Mouse (Mus musculus) embryonic facial prominence, embryonic 12.5 days (tissue): ENCODE results near the gene Gm26566. TPM values are rescaled to one million over a fixed set of nuclear protein-coding genes. Genes with fewer than 3 reads are reported as not detected.
"Not testable (repeated sequence)": the region's sequence is repeated elsewhere in the genome, so short reads cannot be mapped to it uniquely, and the experiment has no call there.

Experiments
- ATAC-seq: fragments of 200-750 bp; cut with Nextera tagmentation; 2 replicates; pipeline ENCODE4 v1.8.0; 2017; ENCODE audit not compliant: insufficient number of reproducible peaks, insufficient read depth, low FRiP score, low TSS enrichment
- H3K27ac ChIP-seq: fragments of 300-500 bp; sonication (generic); 2 replicates; pipeline ENCODE4 v1.5.1; 2016; ENCODE audit warnings: mild to moderate bottlenecking
- H3K27me3 ChIP-seq: fragments of 300-500 bp; sonication (generic); 2 replicates; pipeline ENCODE4 v1.6.1; 2016; ENCODE audit warnings: mild to moderate bottlenecking, moderate library complexity
- H3K36me3 ChIP-seq: fragments of 300-500 bp; sonication (generic); 2 replicates; pipeline ENCODE4 v1.6.1; 2016; ENCODE audit warnings: mild to moderate bottlenecking
- H3K4me1 ChIP-seq: fragments of 300-500 bp; sonication (generic); 2 replicates; pipeline ENCODE4 v1.6.1; 2016
- H3K4me2 ChIP-seq: fragments of 300-500 bp; sonication (generic); replicated peaks from 2 replicates; pipeline ENCODE4 v1.6.1; 2016; ENCODE audit warnings: mild to moderate bottlenecking, moderate library complexity
- H3K4me3 ChIP-seq: fragments of 300-500 bp; sonication (generic); 2 replicates; pipeline ENCODE4 v1.5.1; 2016; ENCODE audit warnings: mild to moderate bottlenecking
- H3K9ac ChIP-seq: fragments of 300-500 bp; sonication (generic); 2 replicates; pipeline ENCODE4 v1.6.1; 2016; ENCODE audit warnings: mild to moderate bottlenecking, moderate library complexity
- H3K9me3 ChIP-seq: fragments of 300-500 bp; sonication (generic); 2 replicates; pipeline ENCODE4 v1.6.1; 2016; ENCODE audit warnings: mild to moderate bottlenecking, moderate library complexity
- WGBS: fragments of 180-500 bp; shearing (Covaris S2); methylation state at CpG from one replicate; pipeline ENCODE4 v1.1.7; 2016; 5-methylcytosine and 5-hydroxymethylcytosine counted together
- polyA plus RNA-seq: library from polyadenylated mRNA; unstranded; fragments of >200 nt; fragmentation: Nextera tagmentation; extraction: Ambion mirVana; gene quantifications from 2 replicates; pipeline ENCODE4 v1.2.1, GENCODE M21; 2016

The Gm26566 gene
- polyA plus RNA-seq, 1 experiment from 2014 or later = 1.8 TPM

DNA sequence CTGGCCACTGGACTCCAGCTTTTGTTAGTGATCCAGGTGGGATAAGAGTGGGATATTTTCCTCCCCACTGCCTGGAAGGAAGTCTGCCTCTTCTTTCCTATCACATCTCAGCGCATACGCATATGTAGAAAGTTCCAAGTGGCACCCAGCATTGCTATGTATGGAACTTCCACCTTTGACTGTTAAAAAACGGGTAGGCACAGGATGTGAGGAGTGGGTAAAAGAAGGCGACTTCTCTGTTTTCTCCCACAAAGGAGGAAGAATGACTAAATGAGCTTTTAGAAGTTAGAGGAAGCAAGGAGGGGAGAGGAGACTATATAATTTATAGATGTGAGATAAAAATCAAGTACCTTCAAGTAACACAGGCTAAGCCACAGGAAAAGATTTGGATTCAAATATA lies 19.8 kb downstream of the Gm26566 start:
- 89% methylated on average over 4 of the region's 4 CpGs for WGBS
- Histone ChIP-seq H3K36me3 (no peaks in the 10 kb centered on the region), H3K9ac (no peak overlapping the region), H3K27me3 (no peaks in the 10 kb centered on the region), H3K4me3 (no peak overlapping the region), H3K27ac (no peak overlapping the region), H3K4me2 (no peak overlapping the region), H3K9me3 (no peaks in the 10 kb centered on the region), H3K4me1 (no peaks in the 10 kb centered on the region)
- no peak for ATAC-seq

DNA sequence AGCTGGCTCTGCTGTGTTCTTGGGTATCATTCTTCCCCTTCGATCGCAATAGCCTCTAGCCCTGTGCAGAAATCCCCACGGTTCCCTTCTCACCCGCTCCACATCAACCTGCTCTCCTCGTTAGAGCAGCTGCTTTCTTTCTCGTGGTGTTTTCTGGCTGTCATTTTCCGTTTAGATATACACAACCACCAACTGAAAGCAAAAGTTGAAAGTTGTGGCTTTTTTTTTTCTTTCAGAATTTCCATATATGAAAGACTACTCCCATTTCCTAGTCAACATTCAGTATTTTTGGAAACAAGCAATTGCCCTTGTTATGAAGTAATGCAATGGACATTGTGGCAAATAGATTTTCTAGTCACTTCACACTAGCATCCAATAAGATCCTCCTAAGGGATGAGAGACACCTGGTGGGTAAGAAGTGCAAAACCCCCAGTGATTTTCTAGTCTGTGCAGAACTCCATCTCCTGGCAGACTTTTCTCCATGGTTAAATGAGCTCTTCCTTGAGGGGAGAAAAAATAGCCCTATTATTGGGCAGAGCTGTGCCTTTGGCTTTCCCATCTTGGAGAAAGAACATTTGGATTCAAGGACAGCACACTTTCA lies 21.3 kb downstream of the Gm26566 start:
- H3K4me1 ChIP-seq = no peaks in the 10 kb centered on the region
- H3K4me2 ChIP-seq = no peak overlapping the region
- H3K36me3 ChIP-seq = no peaks in the 10 kb centered on the region
- no peaks in the 10 kb centered on the region for H3K27me3 ChIP-seq
- no peak overlapping the region for H3K9ac ChIP-seq
- no peak overlapping the region for H3K27ac ChIP-seq
- no peaks in the 10 kb centered on the region for H3K9me3 ChIP-seq
- WGBS = 73% methylated on average over 7 of the region's 7 CpGs
- H3K4me3 ChIP-seq = no peak overlapping the region
- ATAC-seq = no peak

DNA sequence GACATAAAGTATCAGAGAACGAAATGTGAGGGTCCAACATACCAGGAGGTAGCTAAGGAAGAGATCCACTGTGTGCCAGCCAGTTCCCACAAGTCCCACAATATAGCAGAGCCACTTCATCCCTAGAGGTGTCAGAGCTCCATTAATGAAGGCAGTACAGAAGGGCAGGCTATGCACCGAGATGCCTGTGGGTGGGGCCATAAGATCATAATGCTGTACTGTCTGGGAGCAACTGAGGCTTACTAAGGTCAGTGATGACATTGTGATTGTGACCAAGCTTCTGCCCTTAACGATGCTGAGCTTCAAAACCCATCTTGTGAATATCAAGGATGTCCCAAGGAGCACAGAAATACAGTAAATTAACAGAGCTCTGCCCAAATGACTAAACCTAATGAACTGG lies 22.6 kb downstream of the Gm26566 start:
- H3K4me1 ChIP-seq = no peaks in the 10 kb centered on the region
- H3K36me3 ChIP-seq = no peaks in the 10 kb centered on the region
- H3K4me2 ChIP-seq = no peak overlapping the region
- H3K9ac ChIP-seq = no peak overlapping the region
- H3K9me3 ChIP-seq = no peaks in the 10 kb centered on the region
- no peak overlapping the region for H3K4me3 ChIP-seq
- ATAC-seq = no peak
- 72% methylated on average over 3 of the region's 3 CpGs for WGBS
- no peak overlapping the region for H3K27ac ChIP-seq
- no peaks in the 10 kb centered on the region for H3K27me3 ChIP-seq

DNA sequence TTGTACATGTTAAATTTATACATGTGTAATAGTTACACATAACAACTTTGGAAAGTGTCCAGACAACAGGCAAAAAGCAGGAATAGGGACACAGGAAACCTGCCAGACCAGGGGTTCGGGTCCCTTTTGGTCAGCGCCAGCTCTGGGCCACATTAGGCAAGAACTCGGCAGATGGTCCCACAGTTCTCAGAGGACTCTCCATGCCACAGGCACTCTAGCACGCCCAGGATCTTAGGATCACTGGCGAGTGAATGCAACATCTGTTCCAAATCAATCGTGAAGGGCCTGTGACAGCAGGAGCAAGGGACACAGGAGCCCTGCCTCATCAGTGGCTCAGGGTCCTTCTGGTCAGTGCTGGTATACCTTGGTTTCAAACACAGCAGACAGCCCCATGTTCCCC lies 28.3 kb downstream of the Gm26566 start:
- H3K4me1 ChIP-seq = no peaks in the 10 kb centered on the region
- H3K36me3 ChIP-seq = no peaks in the 10 kb centered on the region
- H3K27me3 ChIP-seq = no peaks in the 10 kb centered on the region
- no peak overlapping the region for H3K4me2 ChIP-seq
- no peak overlapping the region for H3K9ac ChIP-seq
- 35% methylated on average over 6 of the region's 6 CpGs for WGBS
- H3K4me3 ChIP-seq = no peak overlapping the region
- no peak overlapping the region for H3K27ac ChIP-seq
- ATAC-seq = no peak
- H3K9me3 ChIP-seq = no peaks in the 10 kb centered on the region

DNA sequence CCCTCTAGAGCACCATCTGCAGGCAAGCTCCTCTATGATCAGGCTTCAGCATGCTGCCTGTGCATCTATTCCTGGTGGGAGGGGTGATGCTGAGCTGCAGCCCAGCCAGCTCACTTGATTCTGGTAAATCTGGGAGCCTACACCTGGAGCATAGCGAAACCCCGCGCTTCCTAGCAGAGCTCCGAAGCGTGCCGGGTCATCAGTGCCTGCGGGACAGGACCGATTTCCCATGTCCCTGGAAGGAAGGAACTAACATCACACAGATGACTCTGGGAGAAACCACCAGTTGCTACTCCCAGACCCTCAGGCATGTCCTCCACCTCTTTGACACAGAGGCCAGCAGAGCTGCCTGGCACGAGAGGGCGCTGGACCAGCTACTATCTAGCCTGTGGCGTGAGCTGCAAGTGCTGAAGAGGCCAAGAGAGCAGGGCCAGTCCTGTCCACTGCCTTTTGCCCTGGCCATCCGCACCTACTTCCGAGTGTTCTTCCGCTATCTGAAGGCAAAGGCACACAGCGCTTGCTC lies 33.3 kb downstream of the Gm26566 start, which contains the start of gene Gm13271:
TSS of gene Gm13271 (plus strand) at position 51 of the 523 bp plus-strand sequence.
- ATAC-seq, H3K4me3 ChIP-seq, H3K9ac ChIP-seq, H3K27me3 ChIP-seq, H3K9me3 ChIP-seq, H3K36me3 ChIP-seq, H3K27ac ChIP-seq, H3K4me2 ChIP-seq, H3K4me1 ChIP-seq: not testable (repeated sequence)
- 75% methylated on average over 15 of the region's 15 CpGs for WGBS

DNA sequence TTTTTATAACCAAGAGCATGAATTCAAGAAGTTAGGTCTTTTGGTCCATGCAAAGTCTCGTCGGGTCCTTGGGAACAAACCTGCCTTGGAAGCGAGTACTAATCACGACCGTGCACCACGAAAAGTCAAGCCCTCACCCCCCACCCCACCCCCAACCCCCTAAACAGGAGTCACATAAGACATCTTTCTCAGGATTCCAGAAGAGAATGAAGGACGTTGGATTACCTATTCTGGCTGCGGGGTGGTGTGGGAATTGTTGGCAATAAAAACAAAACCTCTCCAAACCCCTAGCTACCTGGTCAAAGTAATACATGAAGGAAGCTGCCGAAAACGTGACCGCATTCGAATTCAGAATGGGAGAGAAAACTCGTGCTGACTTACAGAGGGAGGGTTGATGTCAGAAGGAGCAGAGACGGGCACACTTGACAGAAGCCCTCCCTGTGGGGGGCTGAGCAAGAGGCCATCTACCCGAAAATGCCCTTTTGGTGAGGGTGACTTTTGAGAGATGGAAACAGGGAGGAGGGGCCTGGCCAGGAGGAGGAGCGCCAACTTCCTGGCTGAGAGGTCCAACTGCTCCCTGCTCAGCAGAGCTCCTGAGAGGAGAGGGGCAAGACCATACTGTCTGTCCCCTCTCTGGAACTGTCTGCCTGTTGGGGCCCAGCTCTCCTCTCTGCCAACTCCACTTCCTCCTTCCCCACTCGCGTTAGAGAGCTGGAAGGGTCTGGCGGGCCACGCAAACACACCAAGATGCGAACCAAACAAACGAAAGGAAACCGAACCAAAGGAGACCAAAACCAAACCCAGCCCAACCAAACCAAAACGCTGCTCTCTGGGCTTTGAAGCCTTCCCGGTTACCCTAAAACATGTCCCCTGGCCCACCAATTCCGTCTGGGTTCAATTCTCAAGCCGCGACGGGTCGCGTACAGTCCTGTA lies 35.2 kb downstream of the Gm26566 start:
- not testable (repeated sequence) for H3K36me3 ChIP-seq, ATAC-seq, H3K9me3 ChIP-seq, H3K27me3 ChIP-seq, H3K4me1 ChIP-seq
- Histone ChIP-seq H3K9ac (peak overlapping the region; percentile 48; the same call in 1 of the 2 replicates), H3K4me2 (peak overlapping the region; percentile 64), H3K4me3 (peak overlapping the region; percentile 43), H3K27ac (peak overlapping the region; percentile 91)
- WGBS = 13% methylated on average over 28 of the region's 31 CpGs

DNA sequence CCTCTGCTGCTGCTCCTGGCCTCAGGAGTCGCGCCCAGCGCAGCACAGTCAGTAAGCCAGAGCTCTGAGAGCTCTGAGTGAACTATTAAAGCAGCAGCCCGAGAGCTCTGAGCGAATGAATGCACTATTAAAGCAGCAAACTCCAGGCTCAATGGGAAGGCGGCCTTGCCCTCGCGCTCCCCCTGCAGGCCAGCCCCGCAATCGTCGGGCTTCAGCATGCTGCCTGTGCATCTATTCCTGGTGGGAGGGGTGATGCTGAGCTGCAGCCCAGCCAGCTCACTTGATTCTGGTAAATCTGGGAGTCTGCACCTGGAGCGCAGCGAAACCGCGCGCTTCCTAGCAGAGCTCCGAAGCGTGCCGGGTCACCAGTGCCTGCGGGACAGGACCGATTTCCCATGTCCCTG lies 36.0 kb downstream of the Gm26566 start:
- Histone ChIP-seq H3K4me2 (peak overlapping the region; percentile 64), H3K9ac (peak overlapping the region; percentile 48; the same call in 1 of the 2 replicates), H3K4me3 (peak overlapping the region; percentile 43), H3K27ac (peak overlapping the region; percentile 91)
- not testable (repeated sequence) for H3K4me1 ChIP-seq, H3K9me3 ChIP-seq, H3K36me3 ChIP-seq, H3K27me3 ChIP-seq
- peak; percentile 100 for ATAC-seq
- WGBS = 0% methylated on average over 19 of the region's 21 CpGs

DNA sequence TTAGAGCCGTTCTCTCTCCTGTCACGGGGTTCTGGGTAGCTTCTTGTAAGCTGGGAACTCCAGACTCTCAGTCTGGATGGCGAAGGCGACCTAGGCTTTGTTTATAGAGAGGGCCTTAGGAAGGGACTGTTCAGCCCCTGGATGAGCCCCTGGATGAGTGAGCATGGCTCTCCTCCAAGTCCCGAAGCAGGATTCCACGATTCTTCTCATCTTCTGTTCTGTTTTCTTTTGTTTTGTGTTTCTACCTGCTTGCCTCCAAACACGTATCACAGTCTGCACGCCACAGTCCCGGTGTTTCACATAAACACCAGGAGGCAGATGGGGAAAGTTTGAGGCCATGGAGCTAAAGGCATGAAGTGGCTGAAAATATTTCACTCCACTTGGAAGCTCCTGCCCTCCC lies 37.1 kb downstream of the Gm26566 start:
- not testable (repeated sequence) for ATAC-seq, H3K27ac ChIP-seq
- WGBS = 87% methylated on average over 9 of the region's 9 CpGs

DNA sequence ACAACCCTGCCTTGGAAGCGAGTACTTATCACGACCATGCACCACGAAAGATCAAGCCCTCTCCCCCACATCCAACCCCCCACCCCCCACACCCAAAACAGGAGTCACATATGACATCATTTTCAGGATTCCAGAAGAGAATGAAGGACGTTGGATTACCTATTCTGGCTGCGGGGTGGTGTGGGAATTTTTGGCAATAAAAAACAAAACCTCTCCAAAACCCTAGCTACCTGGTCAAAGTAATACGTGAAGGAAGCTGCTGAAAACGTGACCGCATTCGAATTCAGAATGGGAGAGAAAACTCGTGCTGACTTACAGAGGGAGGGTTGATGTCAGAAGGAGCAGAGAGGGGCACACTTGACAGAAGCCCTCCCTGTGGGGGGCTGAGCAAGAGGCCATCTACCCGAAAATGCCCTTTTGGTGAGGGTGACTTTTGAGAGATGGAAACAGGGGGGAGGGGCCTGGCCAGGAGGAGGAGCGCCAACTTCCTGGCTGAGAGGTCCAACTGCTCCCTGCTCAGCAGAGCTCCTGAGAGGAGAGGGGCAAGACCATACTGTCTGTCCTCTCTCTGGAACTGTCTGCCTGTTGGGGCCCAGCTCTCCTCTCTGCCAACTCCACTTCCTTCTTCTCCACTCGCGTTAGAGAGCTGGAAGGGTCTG lies 38.1 kb downstream of the Gm26566 start, which contains the start of gene Gm13283:
TSS of gene Gm13283 (plus strand) at position 510 of the 659 bp plus-strand sequence.
- Histone ChIP-seq H3K4me3 (peak within 1 kb of the TSS; percentile 36), H3K9ac (peak within 1 kb of the TSS; percentile 44; the same call in 1 of the 2 replicates), H3K27ac (peak within 1 kb of the TSS; percentile 75; the same call in 1 of the 2 replicates), H3K4me2 (peak within 1 kb of the TSS; percentile 48)
- 22% methylated on average over 9 of the region's 14 CpGs for WGBS
- H3K4me1 ChIP-seq, ATAC-seq, H3K27me3 ChIP-seq, H3K36me3 ChIP-seq, H3K9me3 ChIP-seq: not testable (repeated sequence)

More for the DNA sequence above, 37.1 kb downstream of the Gm26566 start:
- not testable (repeated sequence) for H3K36me3 ChIP-seq, H3K4me1 ChIP-seq, H3K9ac ChIP-seq, H3K4me3 ChIP-seq, H3K27me3 ChIP-seq, H3K4me2 ChIP-seq, H3K9me3 ChIP-seq

DNA sequence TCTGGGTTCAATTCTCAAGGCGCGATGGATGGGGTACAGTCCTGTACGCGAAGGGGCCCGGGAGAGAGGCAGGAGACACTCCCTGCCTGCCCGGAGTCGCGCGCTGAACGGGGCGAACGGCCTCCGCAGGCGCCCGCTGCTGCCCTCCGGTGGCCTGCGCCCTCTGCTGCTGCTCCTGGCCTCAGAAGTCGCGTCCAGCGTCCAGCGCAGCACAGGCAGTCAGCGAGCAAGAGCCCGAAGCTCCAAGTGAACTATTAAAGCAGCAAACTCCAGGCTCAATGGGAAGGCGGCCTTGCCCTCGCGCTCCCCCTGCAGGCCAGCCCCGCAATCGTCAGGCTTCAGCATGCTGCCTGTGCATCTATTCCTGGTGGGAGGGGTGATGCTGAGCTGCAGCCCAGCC lies 38.8 kb downstream of the Gm26566 start:
- H3K9me3 ChIP-seq, H3K4me1 ChIP-seq, ATAC-seq, H3K27me3 ChIP-seq, H3K36me3 ChIP-seq: not testable (repeated sequence)
- H3K4me3 ChIP-seq = peak overlapping the region; percentile 36
- H3K9ac ChIP-seq = peak overlapping the region; percentile 44; the same call in 1 of the 2 replicates
- peak overlapping the region; percentile 75; the same call in 1 of the 2 replicates for H3K27ac ChIP-seq
- peak overlapping the region; percentile 48 for H3K4me2 ChIP-seq
- WGBS = under 1% methylated on average over 23 of the region's 28 CpGs

DNA sequence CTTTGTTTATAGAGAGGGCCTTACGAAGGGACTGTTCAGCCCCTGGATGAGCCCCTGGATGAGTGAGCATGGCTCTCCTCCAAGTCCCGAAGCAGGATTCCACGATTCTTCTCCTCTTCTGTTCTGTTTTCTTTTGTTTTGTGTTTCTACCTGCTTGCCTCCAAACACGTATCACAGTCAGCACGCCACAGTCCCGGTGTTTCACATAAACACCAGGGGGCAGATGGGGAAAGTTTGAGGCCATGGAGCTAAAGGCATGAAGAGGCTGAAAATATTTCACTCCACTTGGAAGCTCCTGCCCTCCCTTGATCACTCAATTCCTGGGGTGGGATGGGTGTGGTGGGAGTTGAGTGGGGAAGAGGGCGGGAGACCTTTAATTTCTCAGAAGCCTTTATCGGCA lies 40.2 kb downstream of the Gm26566 start:
- not testable (repeated sequence) for H3K27ac ChIP-seq, H3K4me2 ChIP-seq, H3K4me3 ChIP-seq, H3K4me1 ChIP-seq, H3K9me3 ChIP-seq, ATAC-seq, H3K27me3 ChIP-seq, H3K9ac ChIP-seq, H3K36me3 ChIP-seq
- 70% methylated on average over 6 of the region's 8 CpGs for WGBS
